Mouse (Mus musculus) adrenal gland, postnatal 36 days (tissue): Measurements from ENCODE around the gene Btn2a2. TPM values are rescaled to one million over a fixed set of nuclear protein-coding genes. Genes with fewer than 3 reads are reported as not detected.

ENCODE experiments used
- microRNA-seq: library from miRNA; unstranded; fragments of <30 nt; microRNA quantifications from one replicate; pipeline ENCODE4 v1.2.0, GENCODE M21; 2021
- total RNA-seq, 2 experiments: library from RNA; stranded (reverse); gene quantifications; 2 replicates each; pipeline ENCODE4 v1.2.3; 2021

Btn2a2 gene
- total RNA-seq, 2 experiments from 2014 or later = not detected

Small RNAs within 50 kb of the gene (microRNA-seq; reads per million reads assigned to microRNA genes)
- gene Gm44297 (not detected), gene n-TStga1 (0.75 reads per million)

Other genes with a start within 250 kb of the Btn2a2 start
- gene Vmn1r223, start 241.7 kb downstream of the Btn2a2 start, total RNA-seq = not detected
- gene Zfp322a, start 119.6 kb downstream of the Btn2a2 start, total RNA-seq = 10 to 100 TPM; 19.4 to 21.2 TPM
- gene Abt1, start 65.0 kb downstream of the Btn2a2 start, total RNA-seq = 1 to 10 TPM; 6.9 to 8.3 TPM
- gene Btn1a1, start 23.0 kb downstream of the Btn2a2 start, total RNA-seq = not detected
- gene Hist1h4h, start 42.2 kb upstream of the Btn2a2 start, total RNA-seq = 100 to 1,000 TPM; 443 to 473 TPM
- 10 to 100 TPM; 49.7 to 55.2 TPM for gene Hist1h2af, start 45.0 kb upstream of the Btn2a2 start, total RNA-seq
- 10 to 100 TPM; 13.9 to 17.7 TPM for gene Hist1h3g, start 46.6 kb upstream of the Btn2a2 start, total RNA-seq
- 1 to 10 TPM; 4.2 to 4.7 TPM for gene Hist1h2bh, start 54.5 kb upstream of the Btn2a2 start, total RNA-seq
- 10 to 100 TPM; 23.4 to 24.4 TPM for gene Hist1h3f, start 55.2 kb upstream of the Btn2a2 start, total RNA-seq
- gene Hist1h4f, start 62.8 kb upstream of the Btn2a2 start, total RNA-seq = 100 to 1,000 TPM; 112 to 118 TPM
- 1 to 10 TPM; 4.5 to 4.9 TPM for gene Hist1h1d, start 64.4 kb upstream of the Btn2a2 start, total RNA-seq
- 10 to 100 TPM; 56.1 to 72.9 TPM for gene Hist1h3e, start 73.5 kb upstream of the Btn2a2 start, total RNA-seq
- gene Hist1h2ae, start 82.4 kb upstream of the Btn2a2 start, total RNA-seq = 1 to 10 TPM; 9.2 to 9.6 TPM
- 100 to 1,000 TPM; 105 to 116 TPM for gene Hist1h2bg, start 82.5 kb upstream of the Btn2a2 start, total RNA-seq
- 10 to 100 TPM; 34.6 to 44.5 TPM for gene Hist1h2bf, start 85.3 kb upstream of the Btn2a2 start, total RNA-seq
- gene Hist1h2ad, start 85.5 kb upstream of the Btn2a2 start, total RNA-seq = 10 to 100 TPM in 1 of 2 experiments, 1 to 10 TPM in 1; 8.1 to 13.6 TPM
- 1 to 10 TPM; 7.4 TPM for gene Hist1h3d, start 86.9 kb upstream of the Btn2a2 start, total RNA-seq
- gene Hist1h4d, start 92.7 kb upstream of the Btn2a2 start, total RNA-seq = 100 to 1,000 TPM; 159 to 164 TPM
- 10 to 100 TPM; 12.1 to 13.4 TPM for gene Hist1h2be, start 132.3 kb upstream of the Btn2a2 start, total RNA-seq
- gene Hist1h1e, start 133.7 kb upstream of the Btn2a2 start, total RNA-seq = 10 to 100 TPM; 49.5 to 74.0 TPM
- gene Hist1h2ac, start 195.1 kb upstream of the Btn2a2 start, total RNA-seq = 1 to 10 TPM; 3.0 to 3.1 TPM
- gene Hist1h2bc, start 195.3 kb upstream of the Btn2a2 start, total RNA-seq = 100 to 1,000 TPM; 138 to 161 TPM
- gene Hist1h1t, start 207.0 kb upstream of the Btn2a2 start, total RNA-seq = under 1 TPM; 0.33 to 0.46 TPM
- 100 to 1,000 TPM; 101 to 109 TPM for gene Hist1h4c, start 209.6 kb upstream of the Btn2a2 start, total RNA-seq
- gene Hfe, start 222.0 kb upstream of the Btn2a2 start, total RNA-seq = 10 to 100 TPM; 29.2 to 49.8 TPM
- gene Hist1h1c, start 250.0 kb upstream of the Btn2a2 start, total RNA-seq = 100 to 1,000 TPM; 145 to 279 TPM